Mouse (Mus musculus) heart, adult 2 months (tissue): ENCODE measurements at regions not wholly inside any gene's neighbourhood (a gene's known extent, or its start where the extent isn't known, plus 50 kb on each side); places are given as distances from the start of the nearest gene placed in this dataset.

Experiments used
- DNase-seq, 2 experiments: peaks; one replicate each; pipeline ENCODE4 v3.0.0; 2021
- H3K27ac ChIP-seq: fragments of 200-600 bp; 2 replicates; pipeline ENCODE4 v1.8.1; 2022
- H3K27me3 ChIP-seq: fragments of 200-500 bp; 2 replicates; pipeline ENCODE4 v1.6.1; 2012; ENCODE audit warnings: mild to moderate bottlenecking, low read length, inconsistent platforms, mixed read lengths; ENCODE audit not compliant: control insufficient read depth, insufficient read depth
- H3K36me3 ChIP-seq: fragments of 200-500 bp; 2 replicates; pipeline ENCODE4 v1.6.1; 2012; ENCODE audit warnings: low read length, inconsistent platforms; ENCODE audit not compliant: control insufficient read depth, insufficient read depth
- H3K4me1 ChIP-seq: fragments of 200-500 bp; 2 replicates; pipeline ENCODE4 v1.6.1; 2011; ENCODE audit warnings: low read length; ENCODE audit not compliant: control insufficient read depth, insufficient read depth
- H3K4me3 ChIP-seq: fragments of 200-600 bp; 2 replicates; pipeline ENCODE4 v1.8.1; 2022
- H3K79me2 ChIP-seq: fragments of 200-500 bp; replicated peaks from 2 replicates; pipeline ENCODE4 v1.6.1; 2012; ENCODE audit warnings: mild to moderate bottlenecking, inconsistent platforms, low read length, moderate library complexity, mixed read lengths; ENCODE audit not compliant: control insufficient read depth, insufficient read depth
- H3K9ac ChIP-seq: fragments of 200-500 bp; 2 replicates; pipeline ENCODE4 v1.6.1; 2012; ENCODE audit warnings: low read depth, mild to moderate bottlenecking, control low read depth, inconsistent platforms, low read length, mixed read lengths
- CTCF ChIP-seq: fragments of 200-600 bp; IDR thresholded peaks from 2 replicates; pipeline ENCODE4 v1.8.1; 2022; ENCODE audit warnings: antibody characterized with exemption, mild to moderate bottlenecking, moderate library complexity
- EP300 ChIP-seq: fragments of 200-500 bp; IDR thresholded peaks from 2 replicates; pipeline ENCODE4 v1.6.1; 2011; ENCODE audit warnings: low read depth, low read length, control low read depth; ENCODE audit not compliant: insufficient read depth
- POLR2A ChIP-seq: fragments of 200-500 bp; IDR thresholded peaks from 2 replicates; pipeline ENCODE4 v1.6.1; 2011; ENCODE audit warnings: mild to moderate bottlenecking, low read depth, low read length, control low read depth; ENCODE audit not compliant: insufficient read depth
- WGBS: fragments of 180-500 bp; shearing (Covaris S2); methylation state at CpG from one replicate; pipeline ENCODE4 v1.1.7; 2018; 5-methylcytosine and 5-hydroxymethylcytosine counted together
- intact Hi-C: fragments of 180-260 bp; cut with DNase I; formaldehyde crosslinking; loops from one replicate; pipeline ENCODE4 v1.15.1; 2025

- H3K79me2 ChIP-seq = no peaks in the 10 kb centered on the region
- no peaks in the 10 kb centered on the region for H3K36me3 ChIP-seq
- intact Hi-C loops = no loop called here
- no peak overlapping the region for H3K9ac ChIP-seq
- TF ChIP-seq CTCF = no peak
- H3K27ac ChIP-seq = no peak overlapping the region
- no peaks in the 10 kb centered on the region for H3K27me3 ChIP-seq
- WGBS = 16% methylated on average over 11 of the region's 11 CpGs
- no peak for DNase-seq
- no peaks in the 10 kb centered on the region; the same call in 1 of the 2 replicates for H3K4me1 ChIP-seq
- H3K4me3 ChIP-seq = no peak overlapping the region
Measured at GRCm38 (mm10) chr16:93442837-93443236, 161.0 kb downstream of the Setd4 start.

- TF ChIP-seq EP300 = no peak
- no peak for TF ChIP-seq POLR2A
- no peak for TF ChIP-seq CTCF
- H3K27me3 ChIP-seq = no peaks in the 10 kb centered on the region
- no peak overlapping the region for H3K9ac ChIP-seq
- H3K79me2 ChIP-seq = no peaks in the 10 kb centered on the region
- no peaks in the 10 kb centered on the region for H3K4me1 ChIP-seq
- H3K27ac ChIP-seq = no peak overlapping the region
- H3K36me3 ChIP-seq = no peaks in the 10 kb centered on the region
- no peak overlapping the region for H3K4me3 ChIP-seq
- intact Hi-C loops = no loop called here
- 37% methylated on average over 14 of the region's 14 CpGs for WGBS
- no peak for DNase-seq
Measured at GRCm38 (mm10) chr16:93437608-93438425, 166.0 kb downstream of the Setd4 start.

- no peak overlapping the region for H3K9ac ChIP-seq
- no peak overlapping the region for H3K4me3 ChIP-seq
- DNase-seq = no peak
- no peaks in the 10 kb centered on the region for H3K4me1 ChIP-seq
- no peaks in the 10 kb centered on the region for H3K79me2 ChIP-seq
- WGBS = 24% methylated on average over 3 of the region's 3 CpGs
- no peaks in the 10 kb centered on the region for H3K27me3 ChIP-seq
- TF ChIP-seq CTCF (no peak), EP300 (no peak), POLR2A (no peak)
- H3K27ac ChIP-seq = no peak overlapping the region
- intact Hi-C loops = no loop called here
- H3K36me3 ChIP-seq = no peaks in the 10 kb centered on the region
Measured at GRCm38 (mm10) chr16:93436732-93437131, 167.1 kb downstream of the Setd4 start.

- Histone ChIP-seq H3K36me3 (no peaks in the 10 kb centered on the region), H3K79me2 (no peaks in the 10 kb centered on the region), H3K27ac (no peak overlapping the region), H3K9ac (no peak overlapping the region), H3K27me3 (no peaks in the 10 kb centered on the region), H3K4me3 (no peak overlapping the region), H3K4me1 (no peaks in the 10 kb centered on the region)
- 60% methylated on average over 5 of the region's 5 CpGs for WGBS
- DNase-seq = no peak
- TF ChIP-seq EP300 = no peak
- no peak for TF ChIP-seq CTCF
- no peak for TF ChIP-seq POLR2A
- intact Hi-C loops = no loop called here
Measured at GRCm38 (mm10) chr16:93431316-93431715, 172.5 kb downstream of the Setd4 start.

- Histone ChIP-seq H3K27me3 (no peaks in the 10 kb centered on the region), H3K4me1 (no peaks in the 10 kb centered on the region), H3K36me3 (no peaks in the 10 kb centered on the region), H3K9ac (no peak overlapping the region), H3K4me3 (no peak overlapping the region), H3K79me2 (no peaks in the 10 kb centered on the region), H3K27ac (no peak overlapping the region)
- TF ChIP-seq CTCF (no peak), POLR2A (no peak), EP300 (no peak)
- 62% methylated on average over 8 of the region's 8 CpGs for WGBS
- intact Hi-C loops = no loop called here
- DNase-seq = no peak
Measured at GRCm38 (mm10) chr16:93429324-93429781, 174.5 kb downstream of the Setd4 start.

- no peak for TF ChIP-seq POLR2A
- no peak for TF ChIP-seq CTCF
- no peak for TF ChIP-seq EP300
- intact Hi-C loops = no loop called here
- no peak overlapping the region for H3K9ac ChIP-seq
- H3K36me3 ChIP-seq = no peaks in the 10 kb centered on the region
- 71% methylated on average over 4 of the region's 4 CpGs for WGBS
- H3K27me3 ChIP-seq = no peaks in the 10 kb centered on the region
- H3K4me3 ChIP-seq = no peak overlapping the region
- H3K4me1 ChIP-seq = peaks cover 1% of the 10 kb centered on the region; the same call in 1 of the 2 replicates
- DNase-seq = peak; percentile 33 to 57
- no peaks in the 10 kb centered on the region for H3K79me2 ChIP-seq
- no peak overlapping the region for H3K27ac ChIP-seq
Measured at GRCm38 (mm10) chr16:93427264-93427663, 176.6 kb downstream of the Setd4 start.
